Mouse (Mus musculus) intestine, postnatal 0 days (tissue): ENCODE measurements around the gene A430078G23Rik. TPM values are rescaled to one million over a fixed set of nuclear protein-coding genes. Genes with fewer than 3 reads are reported as not detected.
"Not testable (repeated sequence)": the region's sequence is repeated elsewhere in the genome, so short reads cannot be mapped to it uniquely, and the experiment has no call there.

Experiments used
- ATAC-seq: fragments of 200-750 bp; cut with Nextera tagmentation; 2 replicates; pipeline ENCODE4 v1.8.0; 2017; ENCODE audit warnings: mild to moderate bottlenecking, moderate TSS enrichment, moderate library complexity
- H3K27ac ChIP-seq: fragments of 300-500 bp; sonication (generic); 2 replicates; pipeline ENCODE4 v1.5.1; 2014; ENCODE audit warnings: mild to moderate bottlenecking, low read depth, low read length, moderate library complexity
- H3K27me3 ChIP-seq: fragments of 300-500 bp; sonication (generic); replicated peaks from 2 replicates; pipeline ENCODE4 v1.6.1; 2014; ENCODE audit warnings: low read length, mixed read lengths; ENCODE audit not compliant: control insufficient read depth, insufficient read depth
- H3K36me3 ChIP-seq: fragments of 300-500 bp; sonication (generic); 2 replicates; pipeline ENCODE4 v1.6.1; 2014; ENCODE audit warnings: mild to moderate bottlenecking, moderate library complexity; ENCODE audit not compliant: control insufficient read depth, insufficient read depth
- H3K4me1 ChIP-seq: fragments of 300-500 bp; sonication (generic); replicated peaks from 2 replicates; pipeline ENCODE4 v1.6.1; 2014; ENCODE audit warnings: antibody characterized with exemption, low read length, mixed read lengths; ENCODE audit not compliant: control insufficient read depth, insufficient read depth
- H3K4me2 ChIP-seq: fragments of 300-500 bp; sonication (generic); replicated peaks from 2 replicates; pipeline ENCODE4 v1.6.1; 2014; ENCODE audit warnings: low read depth, mild to moderate bottlenecking, moderate library complexity
- H3K4me3 ChIP-seq: fragments of 300-500 bp; sonication (generic); 2 replicates; pipeline ENCODE4 v1.5.1; 2014; ENCODE audit warnings: low read depth, low read length
- H3K9ac ChIP-seq: fragments of 300-500 bp; sonication (generic); 2 replicates; pipeline ENCODE4 v1.6.1; 2014; ENCODE audit warnings: mild to moderate bottlenecking, low read depth, low read length
- H3K9me3 ChIP-seq: fragments of 300-500 bp; sonication (generic); 2 replicates; pipeline ENCODE4 v1.6.1; 2016; ENCODE audit warnings: mixed run types; ENCODE audit not compliant: control insufficient read depth
- CTCF ChIP-seq: sonication (generic); IDR thresholded peaks from 2 replicates; pipeline ENCODE4 v1.5.1; 2016; ENCODE audit warnings: low read depth, mild to moderate bottlenecking, control low read depth, antibody characterized with exemption, moderate library complexity
- WGBS: fragments of 180-500 bp; shearing (Covaris S2); extraction: QIAGEN DNeasy Blood & Tissue Kit; methylation state at CpG from one replicate; pipeline ENCODE4 v1.1.7; 2014; 5-methylcytosine and 5-hydroxymethylcytosine counted together
- polyA plus RNA-seq: library from polyadenylated mRNA; unstranded; fragments of >200 nt; fragmentation: Nextera tagmentation; extraction: Ambion mirVana; gene quantifications from 2 replicates; pipeline ENCODE4 v1.2.1, GENCODE M21; 2015

Gene A430078G23Rik
- polyA plus RNA-seq, 1 experiment from 2014 or later, result 0.16 TPM

DNA sequence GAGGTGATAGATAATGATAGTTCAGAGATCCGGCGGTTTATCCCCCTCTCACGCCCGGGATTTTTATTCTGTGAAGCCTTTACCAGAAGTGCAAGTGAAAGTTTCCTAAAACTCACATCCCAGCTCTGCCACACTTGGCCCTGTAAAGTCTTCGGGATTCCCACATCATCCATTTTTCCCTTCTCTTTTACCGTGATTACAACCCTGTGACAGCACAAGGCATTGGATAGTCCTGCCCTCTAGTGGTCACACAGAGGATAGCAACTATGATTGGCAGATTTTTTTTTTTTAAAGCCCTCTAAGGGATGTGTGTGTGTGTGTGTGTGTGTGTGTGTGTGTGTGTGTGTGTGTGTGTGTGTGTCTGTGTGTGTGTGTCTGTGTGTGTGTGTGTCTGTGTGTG lies 22.6 kb upstream of the A430078G23Rik start:
- H3K4me1 ChIP-seq, result no peaks in the 10 kb centered on the region
- ATAC-seq, result no peak

DNA sequence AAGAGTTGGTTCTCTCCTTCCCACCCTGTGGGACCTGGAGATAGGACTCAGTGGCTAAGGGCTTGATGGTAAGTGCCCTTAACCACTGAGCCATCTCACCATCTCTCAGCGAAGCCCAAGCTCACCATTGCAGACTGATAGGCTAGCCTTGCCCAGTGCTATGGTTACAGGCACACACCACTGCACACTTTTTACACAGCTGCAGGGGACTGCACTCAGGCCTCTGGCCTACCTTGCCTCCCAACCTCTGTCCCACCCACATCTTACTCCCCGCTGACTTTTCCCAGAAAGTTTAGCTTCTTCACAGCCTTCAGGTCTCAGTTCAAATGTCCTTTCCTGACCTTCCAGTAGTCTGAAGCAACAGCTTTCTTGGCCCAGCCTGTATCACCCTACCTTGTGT lies 21.5 kb upstream of the A430078G23Rik start:
- no peak for ATAC-seq
- Histone ChIP-seq H3K27me3 (no peaks in the 10 kb centered on the region), H3K4me1 (no peaks in the 10 kb centered on the region), H3K9ac (no peak overlapping the region), H3K4me3 (no peak overlapping the region), H3K4me2 (no peak overlapping the region), H3K36me3 (no peaks in the 10 kb centered on the region), H3K27ac (no peak overlapping the region), H3K9me3 (no peaks in the 10 kb centered on the region)
- 76% methylated on average over 2 of the region's 2 CpGs for WGBS
- no peak for TF ChIP-seq CTCF

More for the DNA sequence above, 22.6 kb upstream of the A430078G23Rik start:
- Histone ChIP-seq H3K4me3 (no peak overlapping the region), H3K9me3 (no peaks in the 10 kb centered on the region), H3K27me3 (no peaks in the 10 kb centered on the region), H3K4me2 (no peak overlapping the region), H3K36me3 (no peaks in the 10 kb centered on the region), H3K27ac (no peak overlapping the region), H3K9ac (no peak overlapping the region)
- TF ChIP-seq CTCF, result peak; percentile 91
- 46% methylated on average over 6 of the region's 6 CpGs for WGBS

DNA sequence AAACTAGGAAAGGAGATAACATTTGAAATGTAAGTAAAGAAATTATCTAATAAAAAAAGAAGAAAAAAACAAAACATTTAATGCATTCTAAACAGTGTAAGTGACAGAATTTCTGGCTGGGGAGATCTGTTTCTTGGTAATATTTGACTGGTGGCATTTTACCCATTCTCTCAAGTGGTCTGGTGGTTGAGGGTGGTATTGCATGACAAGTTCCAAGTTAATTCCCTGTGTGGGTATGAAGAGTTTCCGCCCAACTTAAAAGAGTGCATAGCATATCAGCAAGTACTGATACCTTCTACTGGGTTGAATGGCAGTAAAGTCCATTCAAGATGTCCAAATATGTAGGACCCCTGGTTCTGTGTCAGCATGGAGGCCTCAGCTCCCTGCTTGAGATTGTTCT lies 17.3 kb upstream of the A430078G23Rik start:
- no peaks in the 10 kb centered on the region for H3K27me3 ChIP-seq
- TF ChIP-seq CTCF, result peak; percentile 24
- no peak overlapping the region for H3K9ac ChIP-seq
- no peak overlapping the region for H3K4me3 ChIP-seq
- ATAC-seq, result no peak
- H3K4me2 ChIP-seq, result no peak overlapping the region
- H3K9me3 ChIP-seq, result no peaks in the 10 kb centered on the region
- WGBS, result 88% methylated on average over 1 of the region's 1 CpGs
- no peak overlapping the region for H3K27ac ChIP-seq
- no peaks in the 10 kb centered on the region for H3K36me3 ChIP-seq
- no peaks in the 10 kb centered on the region for H3K4me1 ChIP-seq

DNA sequence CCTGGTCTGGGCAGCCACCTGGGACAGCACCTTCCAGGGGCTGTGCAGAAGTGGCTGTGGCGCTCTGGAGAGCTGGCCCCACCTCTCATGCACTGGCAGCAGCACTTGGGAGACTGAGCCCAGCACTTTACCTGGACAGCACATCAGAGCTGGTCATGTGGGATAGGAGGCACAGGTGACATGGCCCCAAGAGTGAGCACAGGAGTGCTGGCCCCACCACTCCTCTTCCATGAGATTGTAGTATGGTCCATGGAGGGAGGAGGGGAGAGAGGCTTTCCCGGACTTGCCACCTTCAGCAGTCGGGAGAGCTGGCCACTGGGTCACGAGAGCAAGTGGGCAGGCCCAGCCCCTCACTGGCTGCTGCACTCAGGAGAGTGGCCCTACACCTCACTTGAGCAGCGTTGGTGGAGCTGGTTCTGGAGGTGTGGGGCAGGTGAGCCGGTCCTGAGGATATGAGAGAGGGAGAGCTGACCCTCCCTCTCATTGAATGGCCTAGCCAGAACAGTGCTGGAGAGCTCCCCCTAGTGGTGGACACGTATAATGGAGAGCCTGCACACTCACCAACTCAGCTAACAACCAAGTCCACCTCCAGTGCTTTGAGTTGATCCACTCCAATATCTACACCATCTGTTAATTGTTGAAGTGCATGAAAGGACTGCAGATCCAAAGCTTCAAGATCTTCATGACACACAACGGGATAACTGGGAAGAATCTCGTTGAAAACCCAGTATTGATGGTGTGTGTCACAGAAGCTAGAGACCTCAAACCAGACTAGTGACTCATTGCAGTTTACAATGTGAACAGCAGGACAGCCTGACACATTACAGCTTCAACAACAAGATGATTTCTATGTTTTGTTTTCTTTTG lies 16.3 kb upstream of the A430078G23Rik start:
- Histone ChIP-seq H3K4me3 (no peak overlapping the region), H3K27ac (no peak overlapping the region), H3K9me3 (no peaks in the 10 kb centered on the region), H3K4me1 (no peaks in the 10 kb centered on the region), H3K36me3 (no peaks in the 10 kb centered on the region), H3K27me3 (no peaks in the 10 kb centered on the region), H3K4me2 (no peak overlapping the region), H3K9ac (no peak overlapping the region)
- TF ChIP-seq CTCF, result peak; percentile 77
- 62% methylated on average over 9 of the region's 9 CpGs for WGBS
- ATAC-seq, result peak; percentile 51; the same call in 1 of the 2 replicates

DNA sequence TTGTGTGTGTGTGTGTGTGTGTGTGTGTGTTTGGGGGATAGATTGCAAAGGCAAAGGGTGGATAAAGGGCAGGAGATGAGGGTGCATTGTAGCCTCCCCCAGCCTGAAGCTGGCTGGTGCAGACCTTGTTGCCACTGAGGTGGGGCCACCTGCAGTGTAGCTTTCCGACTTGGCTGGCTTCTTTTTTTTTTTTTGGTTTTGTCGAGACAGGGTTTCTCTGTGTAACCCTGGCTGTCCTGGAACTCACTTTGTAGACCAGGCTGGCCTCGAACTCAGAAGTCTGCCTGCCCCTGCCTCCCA lies 15.7 kb upstream of the A430078G23Rik start:
- H3K9me3 ChIP-seq, H3K27ac ChIP-seq, H3K27me3 ChIP-seq: not testable (repeated sequence)

DNA sequence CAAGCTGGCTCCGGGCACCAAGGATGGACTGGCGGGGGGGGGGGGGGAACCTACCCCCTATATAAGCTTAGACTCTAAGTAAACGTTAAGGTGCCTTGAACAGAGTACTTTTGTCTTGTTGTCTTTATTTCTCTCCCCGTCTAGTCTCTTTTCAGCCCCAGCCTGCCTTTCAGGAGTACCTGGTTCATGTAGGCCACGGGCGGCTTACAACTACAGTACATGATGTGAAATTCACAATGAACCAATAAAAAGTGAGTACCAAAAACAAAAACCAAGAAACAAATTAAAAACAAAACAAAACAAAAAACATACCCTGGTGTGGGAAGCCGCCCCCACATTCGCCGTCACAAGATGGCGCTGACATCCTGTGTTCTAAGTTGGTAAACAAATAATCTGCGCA lies 15.2 kb upstream of the A430078G23Rik start:
- Histone ChIP-seq H3K9ac (no peak overlapping the region), H3K9me3 (no peaks in the 10 kb centered on the region), H3K27ac (no peak overlapping the region), H3K4me2 (no peak overlapping the region), H3K27me3 (no peaks in the 10 kb centered on the region), H3K36me3 (no peaks in the 10 kb centered on the region), H3K4me3 (no peak overlapping the region), H3K4me1 (no peaks in the 10 kb centered on the region)
- TF ChIP-seq CTCF, result no peak
- 94% methylated on average over 10 of the region's 11 CpGs for WGBS
- ATAC-seq, result no peak

More for the DNA sequence above, 15.7 kb upstream of the A430078G23Rik start:
- ATAC-seq, H3K4me3 ChIP-seq, H3K36me3 ChIP-seq, H3K4me2 ChIP-seq, H3K9ac ChIP-seq, H3K4me1 ChIP-seq: not testable (repeated sequence)
- WGBS, result 87% methylated on average over 3 of the region's 3 CpGs

DNA sequence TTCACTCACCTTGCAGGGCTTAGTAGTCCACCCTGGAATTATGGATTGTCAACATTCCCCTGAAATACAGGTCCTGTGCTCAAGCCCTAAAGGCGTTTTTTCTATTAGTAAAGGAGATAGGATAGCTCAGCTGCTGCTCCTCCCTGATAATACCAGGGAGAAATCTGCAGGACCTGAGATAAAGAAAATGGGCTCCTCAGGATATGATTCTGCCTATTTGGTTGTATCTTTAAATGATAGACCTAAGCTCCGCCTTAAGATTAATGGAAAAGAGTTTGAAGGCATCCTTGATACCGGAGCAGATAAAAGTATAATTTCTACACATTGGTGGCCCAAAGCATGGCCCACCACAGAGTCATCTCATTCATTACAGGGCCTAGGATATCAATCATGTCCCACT lies 12.5 kb upstream of the A430078G23Rik start:
- H3K4me1 ChIP-seq, H3K9ac ChIP-seq, H3K9me3 ChIP-seq, H3K4me3 ChIP-seq, H3K27ac ChIP-seq, H3K36me3 ChIP-seq, ATAC-seq, H3K4me2 ChIP-seq, H3K27me3 ChIP-seq: not testable (repeated sequence)
- 91% methylated on average over 2 of the region's 3 CpGs for WGBS
